Mouse (Mus musculus) layer of hippocampus, adult 11-12 months (tissue): Measurements from ENCODE around the gene Mettl16.
"Not testable (repeated sequence)": the region's sequence is repeated elsewhere in the genome, so short reads cannot be mapped to it uniquely, and the experiment has no call there.

Experiments
- DNase-seq: peaks from one replicate; pipeline ENCODE4 v3.0.0; 2022; ENCODE audit warnings: low spot score

Mettl16 gene

GRCm38 (mm10) chr11:74792874-74793273, 22.2 kb downstream of the Mettl16 start:
- DNase-seq: no peak

GRCm38 (mm10) chr11:74800658-74801057, 30.0 kb downstream of the Mettl16 start:
- DNase-seq: no peak

- DNase-seq: no peak
Observed at GRCm38 (mm10) chr11:74804081-74804627, 33.5 kb downstream of the Mettl16 start.

GRCm38 (mm10) chr11:74807246-74807882, 36.7 kb downstream of the Mettl16 start:
- DNase-seq: no peak

GRCm38 (mm10) chr11:74808251-74808853, 37.7 kb downstream of the Mettl16 start:
- DNase-seq: no peak

- no peak for DNase-seq
Observed at GRCm38 (mm10) chr11:74810134-74810533, 39.5 kb downstream of the Mettl16 start.

- DNase-seq: not testable (repeated sequence)
Observed at GRCm38 (mm10) chr11:74811027-74811426, 40.4 kb downstream of the Mettl16 start.

GRCm38 (mm10) chr11:74811538-74811937, 40.9 kb downstream of the Mettl16 start:
- no peak for DNase-seq

GRCm38 (mm10) chr11:74815795-74816194, 45.2 kb downstream of the Mettl16 start:
- no peak for DNase-seq

- DNase-seq: no peak
Observed at GRCm38 (mm10) chr11:74820921-74821320, 50.3 kb downstream of the Mettl16 start.

- no peak for DNase-seq
Observed at GRCm38 (mm10) chr11:74821463-74821862, 50.8 kb downstream of the Mettl16 start.

- DNase-seq: no peak
Observed at GRCm38 (mm10) chr11:74822746-74823440, 52.3 kb downstream of the Mettl16 start.

- DNase-seq: no peak
Observed at GRCm38 (mm10) chr11:74826151-74826550, 55.5 kb downstream of the Mettl16 start.

- no peak for DNase-seq
Observed at GRCm38 (mm10) chr11:74826702-74827101, 56.1 kb downstream of the Mettl16 start.

GRCm38 (mm10) chr11:74827791-74828403, 57.3 kb downstream of the Mettl16 start:
- DNase-seq: no peak

- DNase-seq: peak; percentile 32
Observed at GRCm38 (mm10) chr11:74828404-74828931, 57.8 kb downstream of the Mettl16 start.

- DNase-seq: peak; percentile 11
Observed at GRCm38 (mm10) chr11:74828965-74829550, 58.4 kb downstream of the Mettl16 start.

GRCm38 (mm10) chr11:74829812-74830211, 59.2 kb downstream of the Mettl16 start:
- DNase-seq: peak; percentile 80

GRCm38 (mm10) chr11:74830256-74831161, 59.9 kb downstream of the Mettl16 start, which contains the start of gene Mnt:
Gene Mnt, plus strand, starts transcription at chr11:74830920.
- peak; percentile 99 for DNase-seq

GRCm38 (mm10) chr11:74831191-74831605, 60.6 kb downstream of the Mettl16 start:
- peak; percentile 61 for DNase-seq
